Mouse (Mus musculus): ENCODE data around the gene Dohh. TPM values are rescaled to one million over a fixed set of nuclear protein-coding genes. Genes with fewer than 3 reads are reported as not detected.

Dohh gene
- total RNA-seq, 1 experiment from 2014 or later = 34.7 TPM

GRCm38 (mm10) chr10:81401521-81402226 is 17.4 kb downstream of the Dohh start:
- ATAC-seq (replicated peaks; ENCODE audit: low read depth, poor library complexity, severe bottlenecking) = peak; percentile 14; the same call in 1 of the 2 replicates

GRCm38 (mm10) chr10:81402227-81402765 is 18.1 kb downstream of the Dohh start:
- ATAC-seq (replicated peaks; ENCODE audit: low read depth, poor library complexity, severe bottlenecking) = no peak

GRCm38 (mm10) chr10:81403511-81403910 is 19.3 kb downstream of the Dohh start:
- ATAC-seq (replicated peaks; ENCODE audit: low read depth, poor library complexity, severe bottlenecking) = no peak

- ATAC-seq (replicated peaks; ENCODE audit: low read depth, poor library complexity, severe bottlenecking) = no peak
These were observed 19.9 kb downstream of the Dohh start for GRCm38 (mm10) chr10:81404082-81404481.

GRCm38 (mm10) chr10:81404720-81405119 is 20.5 kb downstream of the Dohh start:
- ATAC-seq (replicated peaks; ENCODE audit: low read depth, poor library complexity, severe bottlenecking) = peak; percentile 24

- ATAC-seq (replicated peaks; ENCODE audit: low read depth, poor library complexity, severe bottlenecking) = no peak
These were observed 21.5 kb downstream of the Dohh start for GRCm38 (mm10) chr10:81405588-81406201.

GRCm38 (mm10) chr10:81406504-81407440 is 22.5 kb downstream of the Dohh start:
- ATAC-seq (replicated peaks; ENCODE audit: low read depth, poor library complexity, severe bottlenecking) = no peak

- ATAC-seq (replicated peaks; ENCODE audit: low read depth, poor library complexity, severe bottlenecking) = peak; percentile 67
These were observed 23.6 kb downstream of the Dohh start for GRCm38 (mm10) chr10:81407539-81408423.

GRCm38 (mm10) chr10:81408424-81408729 is 24.1 kb downstream of the Dohh start:
- ATAC-seq (replicated peaks; ENCODE audit: low read depth, poor library complexity, severe bottlenecking) = no peak

- ATAC-seq (replicated peaks; ENCODE audit: low read depth, poor library complexity, severe bottlenecking) = peak; percentile 54
These were observed 24.7 kb downstream of the Dohh start for GRCm38 (mm10) chr10:81408871-81409291.

GRCm38 (mm10) chr10:81409330-81409729 is 25.1 kb downstream of the Dohh start:
- ATAC-seq (replicated peaks; ENCODE audit: low read depth, poor library complexity, severe bottlenecking) = no peak

GRCm38 (mm10) chr10:81410350-81410749 is 26.1 kb downstream of the Dohh start:
- no peak for ATAC-seq (replicated peaks; ENCODE audit: low read depth, poor library complexity, severe bottlenecking)

- ATAC-seq (replicated peaks; ENCODE audit: low read depth, poor library complexity, severe bottlenecking) = no peak
These were observed 26.8 kb downstream of the Dohh start for GRCm38 (mm10) chr10:81410981-81411380.

- ATAC-seq (replicated peaks; ENCODE audit: low read depth, poor library complexity, severe bottlenecking) = no peak
These were observed 27.5 kb downstream of the Dohh start for GRCm38 (mm10) chr10:81411471-81412400.

GRCm38 (mm10) chr10:81412586-81413309 is 28.5 kb downstream of the Dohh start:
- no peak for ATAC-seq (replicated peaks; ENCODE audit: low read depth, poor library complexity, severe bottlenecking)

- peak; percentile 55 for ATAC-seq (replicated peaks; ENCODE audit: low read depth, poor library complexity, severe bottlenecking)
These were observed 29.4 kb downstream of the Dohh start for GRCm38 (mm10) chr10:81413310-81414261.

- no peak for ATAC-seq (replicated peaks; ENCODE audit: low read depth, poor library complexity, severe bottlenecking)
These were observed 30.5 kb downstream of the Dohh start for GRCm38 (mm10) chr10:81414682-81415081.
